Mouse (Mus musculus) hindbrain, embryonic 16.5 days (tissue): Measurements from ENCODE around the gene Npnt. TPM values are rescaled to one million over a fixed set of nuclear protein-coding genes. Genes with fewer than 3 reads are reported as not detected.

Source experiments
- ATAC-seq: fragments of 200-750 bp; cut with Nextera tagmentation; 2 replicates; pipeline ENCODE4 v1.8.0; 2017; ENCODE audit warnings: moderate TSS enrichment, moderate library complexity
- H3K27ac ChIP-seq: fragments of 300-500 bp; sonication (generic); 2 replicates; pipeline ENCODE4 v1.5.1; 2014; ENCODE audit warnings: low read depth, mild to moderate bottlenecking, control low read depth, low read length, moderate library complexity
- H3K27me3 ChIP-seq: fragments of 300-500 bp; sonication (generic); replicated peaks from 2 replicates; pipeline ENCODE4 v1.6.1; 2014; ENCODE audit warnings: low read length; ENCODE audit not compliant: control insufficient read depth, insufficient read depth
- H3K36me3 ChIP-seq: fragments of 300-500 bp; sonication (generic); 2 replicates; pipeline ENCODE4 v1.6.1; 2014; ENCODE audit warnings: mild to moderate bottlenecking, low read length, moderate library complexity, mixed read lengths; ENCODE audit not compliant: control insufficient read depth, insufficient read depth
- H3K4me1 ChIP-seq: fragments of 300-500 bp; sonication (generic); 2 replicates; pipeline ENCODE4 v1.6.1; 2014; ENCODE audit warnings: low read depth, low read length; ENCODE audit not compliant: control insufficient read depth, insufficient read depth
- H3K4me2 ChIP-seq: fragments of 300-500 bp; sonication (generic); 2 replicates; pipeline ENCODE4 v1.6.1; 2014; ENCODE audit warnings: mild to moderate bottlenecking, low read length, control low read depth, moderate library complexity
- H3K4me3 ChIP-seq: fragments of 300-500 bp; sonication (generic); 2 replicates; pipeline ENCODE4 v1.5.1; 2014; ENCODE audit warnings: mild to moderate bottlenecking, low read length, control low read depth, moderate library complexity
- H3K9ac ChIP-seq: fragments of 300-500 bp; sonication (generic); 2 replicates; pipeline ENCODE4 v1.6.1; 2014; ENCODE audit warnings: low read depth, mild to moderate bottlenecking, control low read depth, low read length, moderate library complexity
- H3K9me3 ChIP-seq: fragments of 300-500 bp; sonication (generic); 2 replicates; pipeline ENCODE4 v1.6.1; 2014; ENCODE audit warnings: mild to moderate bottlenecking, low read length, moderate library complexity; ENCODE audit not compliant: control insufficient read depth
- WGBS: fragments of 180-500 bp; shearing (Covaris S2); extraction: QIAGEN DNeasy Blood & Tissue Kit; methylation state at CpG from one replicate; pipeline ENCODE4 v1.1.7; 2014; 5-methylcytosine and 5-hydroxymethylcytosine counted together
- polyA plus RNA-seq: library from polyadenylated mRNA; unstranded; fragments of >200 nt; fragmentation: Nextera tagmentation; extraction: Ambion mirVana; gene quantifications from 2 replicates; pipeline ENCODE4 v1.2.1, GENCODE M21; 2015

The Npnt gene
- polyA plus RNA-seq, 1 experiment from 2014 or later, result 23.8 TPM

- no peaks in the 10 kb centered on the region for H3K27me3 ChIP-seq
- no peak overlapping the region for H3K27ac ChIP-seq
- no peak overlapping the region for H3K4me3 ChIP-seq
- H3K9ac ChIP-seq, result no peak overlapping the region
- ATAC-seq, result no peak
- no peaks in the 10 kb centered on the region for H3K9me3 ChIP-seq
- H3K4me2 ChIP-seq, result no peak overlapping the region
- 77% methylated on average over 9 of the region's 9 CpGs for WGBS
- no peaks in the 10 kb centered on the region for H3K4me1 ChIP-seq
- H3K36me3 ChIP-seq, result no peaks in the 10 kb centered on the region
These were observed 14.8 kb upstream of the Npnt start for GRCm38 (mm10) chr3:132964715-132965507.

GRCm38 (mm10) chr3:132962631-132963361, 12.7 kb upstream of the Npnt start:
- Histone ChIP-seq H3K9me3 (no peaks in the 10 kb centered on the region), H3K4me2 (no peak overlapping the region), H3K36me3 (no peaks in the 10 kb centered on the region), H3K27ac (no peak overlapping the region), H3K9ac (no peak overlapping the region), H3K4me3 (no peak overlapping the region), H3K27me3 (no peaks in the 10 kb centered on the region), H3K4me1 (no peaks in the 10 kb centered on the region)
- WGBS, result 92% methylated on average over 7 of the region's 7 CpGs
- no peak for ATAC-seq

GRCm38 (mm10) chr3:132950529-132950880, 414 bp upstream of the Npnt start:
- 10% methylated on average over 7 of the region's 7 CpGs for WGBS
- no peaks in the 10 kb centered on the region for H3K9me3 ChIP-seq
- peak overlapping the region; percentile 73 for H3K4me3 ChIP-seq
- peak overlapping the region; percentile 71 for H3K9ac ChIP-seq
- ATAC-seq, result no peak
- no peak overlapping the region for H3K27ac ChIP-seq
- H3K27me3 ChIP-seq, result no peaks in the 10 kb centered on the region
- H3K4me2 ChIP-seq, result peak overlapping the region; percentile 72
- no peaks in the 10 kb centered on the region for H3K36me3 ChIP-seq
- H3K4me1 ChIP-seq, result peaks cover 11% of the 10 kb centered on the region

GRCm38 (mm10) chr3:132949380-132949790, 706 bp downstream of the Npnt start:
- Histone ChIP-seq H3K4me3 (peak overlapping the region; percentile 73), H3K27ac (no peak overlapping the region), H3K9ac (peak overlapping the region; percentile 71), H3K4me1 (peaks cover 11% of the 10 kb centered on the region), H3K36me3 (no peaks in the 10 kb centered on the region), H3K9me3 (no peaks in the 10 kb centered on the region), H3K4me2 (peak overlapping the region; percentile 72), H3K27me3 (no peaks in the 10 kb centered on the region)
- WGBS, result 0% methylated on average over 21 of the region's 26 CpGs
- ATAC-seq, result peak; percentile 82

- Histone ChIP-seq H3K4me1 (peaks cover 11% of the 10 kb centered on the region), H3K4me3 (no peak overlapping the region), H3K36me3 (no peaks in the 10 kb centered on the region), H3K27me3 (no peaks in the 10 kb centered on the region), H3K4me2 (peak overlapping the region; percentile 72; the same call in 1 of the 2 replicates), H3K9ac (no peak overlapping the region), H3K27ac (no peak overlapping the region), H3K9me3 (no peaks in the 10 kb centered on the region)
- no peak for ATAC-seq
- WGBS, result 19% methylated on average over 7 of the region's 7 CpGs
These were observed 1.7 kb downstream of the Npnt start for GRCm38 (mm10) chr3:132948298-132948795.

- ATAC-seq, result no peak
- Histone ChIP-seq H3K27ac (no peak overlapping the region), H3K27me3 (no peaks in the 10 kb centered on the region), H3K9me3 (no peaks in the 10 kb centered on the region), H3K4me2 (no peak overlapping the region), H3K36me3 (no peaks in the 10 kb centered on the region), H3K9ac (no peak overlapping the region), H3K4me3 (no peak overlapping the region), H3K4me1 (peaks cover 11% of the 10 kb centered on the region)
- 93% methylated on average over 5 of the region's 5 CpGs for WGBS
These were observed 4.0 kb downstream of the Npnt start for GRCm38 (mm10) chr3:132946086-132946485.

- no peaks in the 10 kb centered on the region for H3K9me3 ChIP-seq
- no peak overlapping the region for H3K4me3 ChIP-seq
- 81% methylated on average over 7 of the region's 7 CpGs for WGBS
- H3K27ac ChIP-seq, result no peak overlapping the region
- H3K4me1 ChIP-seq, result peaks cover 11% of the 10 kb centered on the region
- no peaks in the 10 kb centered on the region for H3K36me3 ChIP-seq
- ATAC-seq, result no peak
- no peak overlapping the region for H3K9ac ChIP-seq
- H3K4me2 ChIP-seq, result no peak overlapping the region
- H3K27me3 ChIP-seq, result no peaks in the 10 kb centered on the region
These were observed 4.4 kb downstream of the Npnt start for GRCm38 (mm10) chr3:132945669-132946068.

- ATAC-seq, result no peak
- H3K27me3 ChIP-seq, result no peaks in the 10 kb centered on the region
- no peak overlapping the region for H3K27ac ChIP-seq
- no peaks in the 10 kb centered on the region for H3K9me3 ChIP-seq
- 37% methylated on average over 3 of the region's 3 CpGs for WGBS
- H3K9ac ChIP-seq, result no peak overlapping the region
- H3K4me2 ChIP-seq, result no peak overlapping the region
- peaks cover 7% of the 10 kb centered on the region; the same call in 1 of the 2 replicates for H3K4me1 ChIP-seq
- H3K4me3 ChIP-seq, result no peak overlapping the region
- no peaks in the 10 kb centered on the region for H3K36me3 ChIP-seq
These were observed 5.5 kb downstream of the Npnt start for GRCm38 (mm10) chr3:132944609-132945008.

- 69% methylated on average over 7 of the region's 7 CpGs for WGBS
- Histone ChIP-seq H3K9me3 (no peaks in the 10 kb centered on the region), H3K4me3 (no peak overlapping the region), H3K9ac (no peak overlapping the region), H3K4me2 (no peak overlapping the region), H3K36me3 (no peaks in the 10 kb centered on the region), H3K27ac (no peak overlapping the region), H3K27me3 (no peaks in the 10 kb centered on the region), H3K4me1 (peaks cover 5% of the 10 kb centered on the region; the same call in 1 of the 2 replicates)
- no peak for ATAC-seq
These were observed 5.9 kb downstream of the Npnt start for GRCm38 (mm10) chr3:132944193-132944592.
